28 mouse cellular contexts compared by ENCODE assay signal in genomic region chr16:37027581-37027980, GRCm38 (mm10). TPM values are rescaled to one million over a fixed set of nuclear protein-coding genes. Genes with fewer than 3 reads are reported as not detected.
"Had no signal": no experiment of that assay in that cellular context is flagged by ENCODE, and none has a peak within 500 bp of the region (broad histone marks: within the 10 kb centered on the region; RNA-seq: fewer than 3 reads in every experiment).

No protein-coding gene starts in this region.

- H3K27ac ChIP-seq: heart, adult 2 months; heart, embryonic 13.5 days; heart, embryonic 15.5 days; hindbrain, embryonic 13.5 days; hindbrain, embryonic 15.5 days; hindbrain, postnatal 0 days; kidney, embryonic 15.5 days; kidney, postnatal 0 days; left cerebral cortex, adult 2 months; limb, embryonic 10.5 days; limb, embryonic 12.5 days; liver, embryonic 13.5 days; liver, embryonic 15.5 days had no signal

- ATAC-seq: hindbrain, postnatal 0 days; intestine, embryonic 16.5 days had no signal

- H3K9ac ChIP-seq: heart, embryonic 13.5 days; heart, embryonic 15.5 days; hindbrain, embryonic 13.5 days; hindbrain, embryonic 15.5 days; kidney, embryonic 15.5 days; limb, embryonic 12.5 days; liver, embryonic 13.5 days; liver, embryonic 15.5 days had no signal

- H3K4me3 ChIP-seq: heart, adult 2 months; heart, embryonic 13.5 days; heart, embryonic 15.5 days; hindbrain, embryonic 13.5 days; hindbrain, embryonic 15.5 days; kidney, embryonic 15.5 days; left cerebral cortex, adult 2 months; limb, embryonic 10.5 days; limb, embryonic 12.5 days; liver, embryonic 13.5 days; liver, embryonic 15.5 days had no signal

- DNase-seq: gastrocnemius, postnatal 25 days; heart, adult 2 months; heart, postnatal 14 days; heart, postnatal 36 days; kidney, adult 11 months; kidney, adult 2 months; kidney, adult 9 months; kidney, postnatal 14 days; kidney, postnatal 36 days; liver; liver, embryonic 13.5 days; lung, adult 18-20 months had no signal

- H3K36me3 ChIP-seq: hindbrain, embryonic 13.5 days; hindbrain, embryonic 15.5 days had no signal

- H3K4me1 ChIP-seq: heart, embryonic 13.5 days; heart, embryonic 15.5 days; hindbrain, embryonic 13.5 days; hindbrain, embryonic 15.5 days; kidney, embryonic 15.5 days; limb, embryonic 10.5 days; limb, embryonic 12.5 days; liver, embryonic 13.5 days; liver, embryonic 15.5 days had no signal

- H3K4me2 ChIP-seq: heart, embryonic 11.5 days; heart, embryonic 13.5 days; heart, embryonic 15.5 days; hindbrain, embryonic 13.5 days; hindbrain, embryonic 15.5 days; kidney, embryonic 15.5 days; limb, embryonic 12.5 days; liver, embryonic 11.5 days; liver, embryonic 13.5 days; liver, embryonic 15.5 days had no signal

- H3K9me3 ChIP-seq: heart, embryonic 13.5 days; heart, embryonic 15.5 days; hindbrain, embryonic 13.5 days; hindbrain, embryonic 15.5 days; kidney, embryonic 15.5 days; limb, embryonic 10.5 days; limb, embryonic 12.5 days; liver, embryonic 13.5 days; liver, embryonic 15.5 days had no signal

- H3K27me3 ChIP-seq: heart, embryonic 13.5 days; heart, embryonic 15.5 days; hindbrain, embryonic 13.5 days; hindbrain, embryonic 15.5 days; kidney, embryonic 15.5 days; limb, embryonic 12.5 days; liver, embryonic 13.5 days; liver, embryonic 15.5 days had no signal

RNA-seq across cellular contexts. Expression of gene Fbxo40, which starts 37.3 kb away (rescaled TPM):
- polyA plus RNA-seq: hindbrain, embryonic 11.5 days; hindbrain, embryonic 13.5 days; hindbrain, embryonic 15.5 days; intestine, embryonic 14.5 days; intestine, embryonic 16.5 days; liver, embryonic 11.5 days; liver, embryonic 13.5 days had no signal
